Mouse (Mus musculus): ENCODE data around the gene Lmx1a. TPM values are rescaled to one million over a fixed set of nuclear protein-coding genes. Genes with fewer than 3 reads are reported as not detected.

Gene Lmx1a
- polyA plus RNA-seq, 1 experiment = not detected

DNA sequence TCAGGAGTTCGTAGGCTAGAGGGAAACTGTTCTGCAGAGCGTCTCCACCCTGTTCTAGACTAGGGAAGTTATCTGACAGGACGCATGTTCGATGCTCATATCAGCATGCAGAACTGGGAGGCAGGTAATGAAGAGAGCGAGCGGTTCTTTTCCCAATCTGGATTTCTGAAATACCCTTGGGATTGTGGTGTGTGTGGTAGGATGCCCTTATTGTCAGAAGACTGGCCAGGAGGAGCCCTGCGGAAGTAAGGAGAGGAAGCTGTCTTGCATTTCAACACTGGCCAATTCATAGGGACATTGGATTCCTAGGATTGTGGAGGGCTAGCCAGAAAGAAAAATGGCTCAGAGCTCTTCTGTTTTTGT lies 3.6 kb downstream of the Lmx1a start:
- 5% methylated on average over 7 of the region's 7 CpGs for WGBS
- no peak for TF ChIP-seq POLR2A (IDR thresholded peaks at IDR 0.05; ENCODE audit: borderline replicate concordance, extremely low read depth, low read depth, low read length)
- TF ChIP-seq CTCF (IDR thresholded peaks at IDR 0.05; ENCODE audit: insufficient read depth, low read length) = no peak
- H3K4me3 ChIP-seq (replicated peaks; ENCODE audit: extremely low read depth, low read depth, low read length) = no peak overlapping the region
- H3K4me1 ChIP-seq (ENCODE audit: control insufficient read depth, insufficient read depth, low read length) = peaks cover 5% of the 10 kb centered on the region; the same call in 1 of the 2 replicates
- DNase-seq = no peak

DNA sequence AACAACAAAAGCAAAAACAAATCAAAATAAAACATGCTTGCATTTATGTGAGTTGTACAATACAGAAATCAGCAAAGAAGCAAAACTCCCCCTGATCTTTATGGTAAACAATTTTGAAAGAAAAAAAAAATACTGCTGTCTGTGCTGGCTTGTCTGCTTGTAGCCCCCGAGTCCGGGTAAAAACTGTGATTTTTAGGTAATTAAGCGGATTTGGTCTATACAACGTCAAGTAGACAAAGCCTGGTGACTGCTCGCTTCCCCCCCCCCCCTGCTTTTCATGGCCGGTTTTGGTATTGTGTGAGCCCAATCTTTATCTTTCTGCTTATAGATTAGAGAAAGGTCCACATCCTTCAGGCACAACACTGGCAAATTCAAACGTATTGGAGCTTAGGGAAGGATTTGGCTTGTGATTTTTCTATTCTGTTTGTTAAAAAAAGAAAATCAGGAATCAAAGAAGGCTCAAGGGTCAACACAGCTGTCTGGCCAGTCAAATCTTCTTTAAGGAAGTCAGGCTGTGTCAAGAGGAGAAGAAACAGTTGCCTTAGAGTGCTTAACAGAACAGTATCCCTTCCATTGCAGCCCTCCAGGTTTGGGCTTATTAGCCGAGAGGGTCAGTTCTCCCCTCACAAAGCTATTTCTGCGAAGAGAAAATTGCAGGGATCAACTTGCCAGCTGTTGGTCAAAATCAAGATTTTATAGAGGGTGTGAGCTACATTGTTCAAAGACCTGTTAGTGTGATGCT lies 4.6 kb downstream of the Lmx1a start:
- no peak overlapping the region for H3K4me3 ChIP-seq (replicated peaks; ENCODE audit: extremely low read depth, low read depth, low read length)
- DNase-seq = no peak
- H3K4me1 ChIP-seq (ENCODE audit: control insufficient read depth, insufficient read depth, low read length) = peaks cover 4% of the 10 kb centered on the region; the same call in 1 of the 2 replicates
- TF ChIP-seq POLR2A (IDR thresholded peaks at IDR 0.05; ENCODE audit: borderline replicate concordance, extremely low read depth, low read depth, low read length) (no peak), CTCF (IDR thresholded peaks at IDR 0.05; ENCODE audit: insufficient read depth, low read length) (no peak)
- WGBS = 11% methylated on average over 9 of the region's 9 CpGs

DNA sequence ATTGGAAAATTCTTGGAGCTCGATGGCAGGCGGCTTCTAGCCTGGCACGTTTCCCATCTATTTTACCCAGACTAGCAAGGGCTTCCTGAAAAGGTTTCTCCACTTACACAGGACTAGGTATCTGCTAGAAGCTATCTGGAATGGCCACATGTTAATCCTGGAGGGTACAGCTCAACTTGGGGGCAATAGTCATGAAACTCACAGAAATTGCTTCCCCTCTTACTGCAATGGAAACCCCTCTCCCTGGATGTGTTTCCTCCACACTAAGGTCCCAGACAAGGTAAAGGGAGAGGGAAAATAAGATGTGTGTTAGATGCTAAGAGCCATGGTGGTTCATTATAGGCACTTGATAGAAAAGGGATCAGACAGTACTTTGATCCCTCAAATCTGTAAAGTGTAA lies 5.7 kb downstream of the Lmx1a start:
- TF ChIP-seq CTCF (IDR thresholded peaks at IDR 0.05; ENCODE audit: insufficient read depth, low read length) = no peak
- no peak for TF ChIP-seq POLR2A (IDR thresholded peaks at IDR 0.05; ENCODE audit: borderline replicate concordance, extremely low read depth, low read depth, low read length)
- WGBS = 15% methylated on average over 3 of the region's 3 CpGs
- Histone ChIP-seq H3K4me3 (replicated peaks; ENCODE audit: extremely low read depth, low read depth, low read length) (no peak overlapping the region), H3K4me1 (ENCODE audit: control insufficient read depth, insufficient read depth, low read length) (0 out of 2 replicates have a peak, but pooled peaks cover 2% of the 10 kb centered on the region)
- no peak for DNase-seq

DNA sequence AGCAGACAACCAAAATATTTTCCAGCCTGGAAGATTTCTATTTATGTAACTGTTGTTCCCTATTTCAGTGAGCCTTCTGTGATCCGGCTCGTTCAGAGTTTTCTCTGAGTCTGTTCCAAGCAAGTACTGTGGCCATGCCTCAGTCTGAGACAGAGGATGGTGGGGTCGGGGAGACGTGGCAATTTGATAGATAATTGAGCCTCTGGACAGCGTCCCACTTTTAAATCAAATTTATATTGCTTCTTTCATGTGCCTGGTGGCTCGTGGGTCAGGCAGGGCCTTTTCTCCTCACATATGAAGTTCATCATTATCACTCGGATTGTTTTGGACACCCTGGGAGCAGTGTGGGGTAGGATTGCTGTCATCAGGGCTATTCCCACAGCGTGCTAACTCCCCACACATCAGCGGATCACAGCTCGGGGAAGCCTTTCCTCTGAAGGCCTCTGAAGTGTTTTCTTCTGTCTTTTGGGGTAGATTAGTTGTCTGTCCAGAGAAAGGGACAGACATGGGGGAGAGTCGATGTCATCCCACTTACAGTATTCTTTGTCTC lies 6.9 kb downstream of the Lmx1a start:
- no peak for TF ChIP-seq CTCF (IDR thresholded peaks at IDR 0.05; ENCODE audit: insufficient read depth, low read length)
- no peak for TF ChIP-seq POLR2A (IDR thresholded peaks at IDR 0.05; ENCODE audit: borderline replicate concordance, extremely low read depth, low read depth, low read length)
- 33% methylated on average over 11 of the region's 11 CpGs for WGBS
- H3K4me1 ChIP-seq (ENCODE audit: control insufficient read depth, insufficient read depth, low read length) = 0 out of 2 replicates have a peak, but pooled peaks cover 2% of the 10 kb centered on the region
- DNase-seq = no peak
- H3K4me3 ChIP-seq (replicated peaks; ENCODE audit: extremely low read depth, low read depth, low read length) = no peak overlapping the region

DNA sequence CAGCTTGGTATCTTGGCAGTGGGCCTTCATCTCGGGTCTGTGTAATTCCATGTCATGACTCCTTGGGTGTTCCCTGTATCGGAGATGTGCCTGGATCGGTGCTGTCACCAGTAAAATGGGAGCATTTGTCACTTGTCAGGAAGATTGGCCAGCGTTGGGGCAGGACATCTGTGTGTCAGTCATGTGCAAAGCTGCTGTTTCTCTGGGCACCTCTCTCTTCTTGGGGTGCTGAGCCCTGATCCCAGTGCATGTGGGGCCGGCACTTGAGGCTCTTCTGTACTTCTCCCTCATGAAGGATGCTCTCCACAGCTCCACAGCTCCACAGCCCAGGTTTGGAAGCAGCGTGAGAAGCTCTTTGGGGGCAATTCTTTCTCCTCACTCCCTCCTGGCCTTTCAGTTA lies 10.7 kb downstream of the Lmx1a start:
- TF ChIP-seq POLR2A (IDR thresholded peaks at IDR 0.05; ENCODE audit: borderline replicate concordance, extremely low read depth, low read depth, low read length) = no peak
- no peaks in the 10 kb centered on the region for H3K4me1 ChIP-seq (ENCODE audit: control insufficient read depth, insufficient read depth, low read length)

DNA sequence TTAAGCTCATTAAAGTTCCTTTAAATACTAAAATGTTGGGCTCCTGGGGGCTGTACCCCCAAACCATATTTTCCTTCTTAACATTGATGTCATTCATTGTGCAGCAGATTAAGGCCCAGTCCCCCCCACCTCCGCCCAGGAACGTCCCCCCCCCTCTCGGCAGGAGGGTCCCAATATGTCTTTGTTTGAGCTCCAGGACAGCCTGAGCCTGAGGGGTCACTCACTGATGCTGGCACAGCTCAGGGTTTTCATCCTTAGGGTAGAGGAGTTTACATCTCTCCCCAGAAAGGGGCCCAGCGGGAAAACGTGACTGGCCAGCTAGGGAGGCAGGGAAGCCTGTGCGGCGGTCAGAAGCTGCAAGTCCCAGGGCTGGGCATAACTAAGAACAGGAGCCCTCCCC lies 11.2 kb downstream of the Lmx1a start:
- WGBS = 28% methylated on average over 7 of the region's 7 CpGs
- DNase-seq = no peak
- Histone ChIP-seq H3K4me1 (ENCODE audit: control insufficient read depth, insufficient read depth, low read length) (no peaks in the 10 kb centered on the region), H3K4me3 (replicated peaks; ENCODE audit: extremely low read depth, low read depth, low read length) (no peak overlapping the region)
- TF ChIP-seq POLR2A (IDR thresholded peaks at IDR 0.05; ENCODE audit: borderline replicate concordance, extremely low read depth, low read depth, low read length) = no peak
- no peak for TF ChIP-seq CTCF (IDR thresholded peaks at IDR 0.05; ENCODE audit: insufficient read depth, low read length)

More for the DNA sequence above, 10.7 kb downstream of the Lmx1a start:
- no peak overlapping the region for H3K4me3 ChIP-seq (replicated peaks; ENCODE audit: extremely low read depth, low read depth, low read length)
- no peak for DNase-seq
- WGBS = 66% methylated on average over 6 of the region's 6 CpGs

DNA sequence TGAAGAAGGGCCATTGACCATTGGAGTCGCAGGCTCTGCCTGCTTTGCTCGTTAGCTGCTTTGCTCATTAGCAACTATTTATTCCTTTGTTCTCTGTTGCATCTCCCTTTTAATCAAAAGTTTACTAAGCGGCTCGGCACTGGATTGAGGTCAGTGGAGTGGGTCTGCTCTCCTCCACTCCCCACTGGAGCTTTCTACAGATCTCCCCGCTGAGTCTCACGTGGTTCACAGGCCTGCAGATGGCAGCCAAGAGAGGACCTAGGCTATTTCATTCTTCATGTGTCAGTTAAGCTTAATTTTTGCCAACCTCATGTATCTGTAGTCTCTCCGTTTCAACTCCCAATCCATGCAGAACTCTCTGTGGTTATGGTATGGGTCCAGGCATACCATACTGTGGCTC lies 16.5 kb downstream of the Lmx1a start:
- WGBS = 80% methylated on average over 7 of the region's 7 CpGs
- Histone ChIP-seq H3K4me3 (replicated peaks; ENCODE audit: extremely low read depth, low read depth, low read length) (no peak overlapping the region), H3K4me1 (ENCODE audit: control insufficient read depth, insufficient read depth, low read length) (no peaks in the 10 kb centered on the region)
- TF ChIP-seq CTCF (IDR thresholded peaks at IDR 0.05; ENCODE audit: insufficient read depth, low read length) = no peak
- TF ChIP-seq POLR2A (IDR thresholded peaks at IDR 0.05; ENCODE audit: borderline replicate concordance, extremely low read depth, low read depth, low read length) = no peak
- no peak for DNase-seq

DNA sequence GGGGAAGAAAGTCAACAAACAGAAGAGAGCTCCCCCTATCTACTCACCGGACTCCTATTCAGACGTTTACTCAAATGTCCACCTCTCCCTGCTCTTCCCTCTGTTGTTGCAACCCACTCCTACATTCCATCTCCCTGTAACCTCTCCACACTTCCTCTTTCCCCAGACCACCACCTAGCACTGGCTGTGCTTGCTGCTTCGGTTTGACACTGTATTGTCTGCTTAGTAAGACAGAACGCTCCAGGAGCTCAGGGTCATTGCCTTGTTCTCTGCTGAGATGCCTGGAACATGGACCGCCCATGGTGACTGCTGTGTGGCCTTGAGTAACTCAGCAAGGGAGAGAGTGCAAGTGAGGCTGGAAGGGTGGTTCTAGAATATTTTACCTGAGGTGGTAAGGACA lies 19.7 kb downstream of the Lmx1a start:
- WGBS = 49% methylated on average over 5 of the region's 5 CpGs
- no peak for DNase-seq
- Histone ChIP-seq H3K4me1 (ENCODE audit: control insufficient read depth, insufficient read depth, low read length) (no peaks in the 10 kb centered on the region), H3K4me3 (replicated peaks; ENCODE audit: extremely low read depth, low read depth, low read length) (no peak overlapping the region)
- TF ChIP-seq CTCF (IDR thresholded peaks at IDR 0.05; ENCODE audit: insufficient read depth, low read length) (no peak), POLR2A (IDR thresholded peaks at IDR 0.05; ENCODE audit: borderline replicate concordance, extremely low read depth, low read depth, low read length) (no peak)

DNA sequence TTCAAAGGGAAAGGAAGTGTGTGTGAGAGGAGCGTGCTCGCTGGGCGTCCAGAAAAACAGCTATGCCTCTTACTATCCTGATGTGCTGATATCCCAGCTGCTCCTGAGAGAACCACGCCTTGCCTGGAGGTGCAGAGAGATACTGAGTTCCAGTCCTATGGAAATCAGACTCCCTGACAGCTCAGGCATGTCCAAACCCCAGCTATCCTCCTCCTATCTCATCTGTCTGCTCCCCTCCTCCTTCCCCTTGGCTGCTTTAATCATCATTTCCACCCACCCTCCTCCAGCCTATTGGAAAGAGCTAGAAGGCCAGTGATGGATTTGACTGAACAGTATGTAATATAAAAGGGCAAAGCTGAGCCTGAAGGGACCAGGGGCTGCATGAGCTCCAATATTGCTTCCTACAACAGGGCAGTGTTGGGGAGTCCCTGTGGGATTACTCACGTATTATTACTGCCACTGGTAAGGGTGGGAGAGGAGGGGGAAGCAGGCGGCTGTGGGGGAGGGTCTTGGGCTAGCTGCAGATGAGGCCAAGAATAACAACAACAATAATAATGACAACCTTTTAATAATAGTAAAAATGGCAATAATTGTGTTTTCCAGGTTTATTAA lies 26.8 kb downstream of the Lmx1a start:
- TF ChIP-seq POLR2A (IDR thresholded peaks at IDR 0.05; ENCODE audit: borderline replicate concordance, extremely low read depth, low read depth, low read length) = no peak
- no peak for TF ChIP-seq CTCF (IDR thresholded peaks at IDR 0.05; ENCODE audit: insufficient read depth, low read length)
- no peak overlapping the region for H3K4me3 ChIP-seq (replicated peaks; ENCODE audit: extremely low read depth, low read depth, low read length)
- DNase-seq = no peak
- no peaks in the 10 kb centered on the region for H3K4me1 ChIP-seq (ENCODE audit: control insufficient read depth, insufficient read depth, low read length)
- 55% methylated on average over 6 of the region's 6 CpGs for WGBS

DNA sequence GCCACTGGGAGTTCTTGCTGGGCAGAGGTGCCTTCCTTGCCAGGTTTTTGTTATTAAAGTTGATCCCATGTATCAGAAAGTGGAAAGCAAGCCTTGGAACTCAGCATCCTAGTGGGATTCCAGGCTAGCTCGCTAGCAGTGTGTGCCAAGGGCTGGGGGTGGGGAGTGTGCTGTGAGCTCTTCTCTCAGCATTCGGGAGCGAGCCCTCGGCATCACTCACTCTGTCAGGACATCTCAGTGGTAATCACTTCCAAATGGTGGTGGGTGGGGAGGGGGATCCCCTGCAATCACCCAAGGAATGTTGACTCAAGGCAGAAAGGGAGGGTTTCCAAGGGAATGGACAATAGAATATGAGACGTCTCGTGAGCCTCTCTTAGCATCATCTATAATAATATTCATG lies 45.4 kb downstream of the Lmx1a start:
- no peaks in the 10 kb centered on the region for H3K4me1 ChIP-seq (ENCODE audit: control insufficient read depth, insufficient read depth, low read length)
- no peak overlapping the region for H3K4me3 ChIP-seq (replicated peaks; ENCODE audit: extremely low read depth, low read depth, low read length)
- TF ChIP-seq POLR2A (IDR thresholded peaks at IDR 0.05; ENCODE audit: borderline replicate concordance, extremely low read depth, low read depth, low read length) (no peak), CTCF (IDR thresholded peaks at IDR 0.05; ENCODE audit: insufficient read depth, low read length) (no peak)
- 10% methylated on average over 6 of the region's 6 CpGs for WGBS
- no peak for DNase-seq

Measured in lung, adult 2 months (tissue).